Mouse (Mus musculus) MEL-GATA-1-ER (cell line): ENCODE results near the gene Ptcra.

Experiments used
- DNase-seq: peaks from one replicate; pipeline ENCODE4 v3.0.0-alpha.2; 2012; ENCODE audit warnings: low read depth; ENCODE audit errors: extremely low read depth

Gene Ptcra

DNA sequence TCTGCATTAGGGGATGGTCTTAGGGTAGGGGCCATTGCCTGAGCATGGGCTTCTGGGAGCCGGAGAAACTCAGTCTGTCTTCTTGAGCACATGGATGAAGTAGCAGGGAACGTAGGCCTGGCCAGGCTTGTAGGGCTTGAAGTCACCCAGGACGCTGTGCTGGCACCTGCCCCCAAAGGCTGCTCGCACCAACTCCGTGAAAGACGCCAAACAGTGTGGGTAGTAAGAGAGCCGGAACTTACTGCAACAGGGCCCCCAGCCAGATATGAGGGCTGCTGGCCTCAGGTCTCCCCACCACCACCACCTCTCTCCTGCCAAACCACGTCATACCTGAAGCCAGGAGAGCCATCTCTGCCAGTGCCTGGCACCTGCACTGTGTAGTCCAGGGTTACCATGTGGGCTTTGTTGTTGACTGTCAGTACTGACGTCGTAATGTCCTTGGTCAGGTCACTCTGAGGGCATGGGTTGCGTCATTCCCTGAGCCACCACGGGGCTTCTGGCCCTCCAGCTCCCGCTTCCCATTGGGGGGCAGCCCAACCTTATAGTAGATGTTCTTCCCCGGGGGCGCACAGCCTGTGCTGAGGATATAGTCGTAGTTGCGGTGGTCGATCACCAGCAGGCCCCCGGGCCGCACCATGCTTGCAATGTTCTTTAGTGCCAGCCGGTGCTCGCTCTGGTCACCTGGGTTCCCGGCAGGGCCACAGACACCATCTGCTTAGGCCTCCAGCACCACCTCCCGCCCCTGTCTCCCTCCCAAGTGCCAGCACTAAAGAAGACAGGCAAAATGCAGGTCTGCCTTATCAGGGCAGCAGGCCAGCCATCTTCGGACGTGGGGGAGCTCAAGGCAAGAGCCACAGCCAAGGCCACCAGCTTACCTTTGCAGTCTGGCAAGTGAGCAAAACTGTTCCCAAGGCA lies 37.5 kb downstream of the Ptcra start:
- no peak for DNase-seq

DNA sequence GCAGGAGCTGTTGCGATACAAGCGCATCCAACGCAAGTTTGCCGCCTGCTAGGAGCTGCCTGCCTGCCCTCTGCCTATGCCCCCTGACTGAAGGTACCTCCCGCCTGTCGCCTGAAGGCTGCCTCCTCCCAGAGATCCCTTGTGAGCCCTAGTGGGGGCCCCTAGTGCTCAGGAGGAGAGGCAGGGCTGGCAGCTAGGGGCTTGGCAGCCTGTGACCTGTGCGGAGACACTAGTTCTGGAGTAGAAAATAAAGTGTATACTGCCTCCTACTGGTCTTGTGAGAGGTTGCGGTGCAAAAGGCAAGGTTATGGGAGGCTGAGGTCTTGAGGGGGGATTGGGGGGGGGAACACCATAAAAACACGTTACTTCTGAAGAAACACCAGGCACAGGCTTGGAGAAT lies 38.2 kb downstream of the Ptcra start:
- no peak for DNase-seq

DNA sequence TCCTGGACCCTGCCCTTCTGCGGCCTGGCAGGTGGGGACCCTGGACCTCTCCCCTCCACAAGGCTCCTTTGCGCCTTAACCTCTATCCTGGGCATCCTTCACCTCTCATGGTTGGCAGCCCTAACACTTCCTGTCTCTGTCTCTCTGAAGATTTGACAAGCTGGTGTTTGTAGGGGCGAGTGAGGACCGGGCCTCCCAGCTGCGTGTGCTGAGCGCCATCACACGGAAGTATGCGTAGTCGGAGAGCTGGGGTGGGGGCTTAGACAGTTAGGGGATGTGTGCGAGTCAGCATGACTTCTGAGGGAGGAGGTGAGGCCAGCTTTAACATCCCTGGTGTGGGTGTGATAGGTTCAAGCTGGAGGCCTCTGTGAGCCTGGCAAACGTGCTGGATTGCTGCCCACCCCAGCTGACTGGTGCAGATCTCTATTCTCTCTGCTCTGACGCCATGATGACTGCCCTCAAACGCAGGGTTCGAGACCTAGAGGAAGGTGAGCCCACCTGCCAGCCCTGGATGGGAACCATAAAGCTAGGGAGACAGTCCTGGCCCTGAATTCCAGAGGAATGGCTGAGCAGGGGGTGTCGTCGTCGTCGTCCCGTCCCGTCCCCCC lies 38.9 kb downstream of the Ptcra start:
- DNase-seq: no peak

DNA sequence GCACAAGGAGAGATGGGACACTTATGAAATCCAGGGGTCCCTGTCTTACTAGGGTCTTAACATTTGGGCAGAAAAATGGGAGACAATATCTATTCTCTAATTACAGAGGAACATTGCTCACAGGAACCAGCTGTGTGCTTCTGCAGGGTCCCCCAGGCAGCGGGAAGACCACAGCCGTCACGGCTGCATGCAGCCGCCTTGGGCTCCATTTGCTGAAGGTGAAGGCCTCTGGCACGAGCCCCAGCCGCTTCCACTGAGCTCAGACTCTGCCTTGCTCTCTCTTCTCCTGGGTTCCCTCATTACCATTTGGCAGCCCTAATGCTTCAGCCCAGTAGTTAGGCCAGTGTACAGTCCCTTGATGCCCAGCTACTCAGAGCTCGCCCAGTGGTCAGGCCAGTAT lies 42.4 kb downstream of the Ptcra start:
- DNase-seq: no peak

DNA sequence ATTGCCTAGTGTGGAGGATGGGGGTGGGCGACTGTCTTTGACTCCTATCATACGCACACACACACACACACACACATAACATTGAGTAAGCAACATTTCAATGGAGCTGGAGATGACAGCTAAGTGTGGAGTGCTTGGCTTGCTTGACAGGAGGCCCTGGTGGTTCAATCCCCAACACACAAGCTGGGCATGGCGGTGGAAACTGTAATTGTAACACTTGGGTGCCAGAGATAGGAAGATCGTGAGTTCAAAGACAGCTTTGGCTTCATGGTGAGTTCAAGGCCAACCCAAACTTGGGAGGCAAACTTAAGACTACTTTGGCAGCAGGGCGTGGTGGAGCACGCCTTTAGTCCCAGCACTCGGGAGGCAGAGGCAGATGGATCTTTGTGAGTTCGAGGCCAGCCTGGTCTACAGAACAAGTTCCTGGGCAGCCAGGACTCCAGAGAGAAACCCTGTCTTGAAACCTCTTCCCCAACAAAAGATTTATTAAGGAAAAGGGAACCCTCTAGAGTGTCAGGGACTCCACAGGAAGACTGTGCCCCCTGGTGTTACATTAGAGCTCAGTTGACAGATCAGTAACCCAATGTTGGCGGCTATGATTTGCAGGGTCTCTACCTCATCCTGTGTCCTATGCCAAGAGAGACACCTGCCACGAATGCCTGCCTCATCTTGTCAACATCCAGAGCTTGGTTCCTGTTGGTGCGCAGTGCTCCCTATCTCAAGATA lies 48.6 kb downstream of the Ptcra start:
- no peak for DNase-seq

DNA sequence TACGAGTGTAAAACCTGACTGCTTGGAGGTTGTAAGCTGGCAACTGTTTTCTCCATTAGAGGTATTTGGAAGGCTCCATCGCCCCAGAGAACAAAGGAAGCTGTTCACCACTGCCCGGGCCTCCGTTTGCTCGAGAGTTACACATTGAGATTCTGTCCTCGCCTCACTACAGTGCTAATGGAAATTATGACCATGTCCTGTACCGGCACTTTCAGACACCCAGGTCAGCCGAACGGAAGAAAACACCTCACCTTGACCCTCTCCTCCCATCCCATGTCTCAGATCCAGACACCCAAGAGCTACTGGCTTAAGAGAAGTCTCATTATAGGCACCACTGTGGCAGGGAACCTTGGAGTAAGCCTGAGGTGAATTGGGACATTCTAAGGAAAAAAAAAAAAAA lies 49.7 kb downstream of the Ptcra start:
- DNase-seq: no peak

DNA sequence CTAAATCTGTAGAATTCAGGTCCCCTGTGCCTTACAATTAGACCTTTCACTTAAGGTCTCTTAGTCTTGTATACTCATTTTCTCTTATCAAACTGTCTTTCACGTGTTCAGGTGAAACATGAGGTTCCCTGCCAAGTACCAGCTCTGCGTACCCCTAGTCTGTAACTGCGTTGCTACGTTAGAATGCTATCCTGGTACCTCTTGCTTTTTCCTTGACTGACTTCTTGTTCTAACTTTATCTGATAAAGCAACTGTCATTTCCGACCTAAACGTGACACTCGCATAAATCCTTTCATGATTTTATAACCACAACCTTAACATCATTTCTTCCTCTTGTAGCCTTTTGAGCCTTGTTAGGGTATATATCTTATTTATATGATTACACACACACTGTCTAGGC lies 51.1 kb downstream of the Ptcra start:
- peak; percentile 23 for DNase-seq

DNA sequence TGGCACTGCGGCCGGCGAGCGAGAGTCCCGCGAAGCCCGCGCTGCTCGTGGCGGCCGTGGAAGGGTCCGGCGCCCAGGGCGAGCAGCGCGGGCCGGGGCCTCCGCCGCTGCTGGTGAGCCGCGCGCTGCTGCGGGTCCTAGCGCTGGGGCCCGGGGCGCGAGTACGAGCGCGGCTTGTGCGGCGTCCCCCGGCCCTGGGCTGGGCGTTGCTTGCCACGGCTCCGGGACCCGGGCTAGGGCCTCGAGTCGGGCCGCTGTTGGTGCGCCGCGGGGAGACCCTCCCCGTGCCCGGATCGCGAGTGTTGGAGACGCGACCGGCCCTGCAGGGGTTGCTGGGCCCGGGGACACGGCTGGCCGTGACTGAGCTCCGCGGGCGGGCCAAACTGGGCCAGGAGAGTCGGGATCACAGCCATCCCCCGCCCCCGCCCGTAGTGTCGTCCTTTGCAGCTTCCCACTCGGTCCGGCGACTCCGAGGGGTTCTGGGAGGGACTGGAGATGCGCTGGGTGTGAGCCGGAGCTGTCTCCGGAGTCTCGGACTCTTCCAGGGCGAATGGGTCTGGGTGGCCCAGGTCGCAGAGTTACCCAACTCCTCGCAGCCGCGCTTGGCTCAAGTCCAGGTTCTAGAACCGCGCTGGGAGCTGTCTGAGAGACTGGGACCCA lies 51.8 kb downstream of the Ptcra start:
- DNase-seq: no peak

DNA sequence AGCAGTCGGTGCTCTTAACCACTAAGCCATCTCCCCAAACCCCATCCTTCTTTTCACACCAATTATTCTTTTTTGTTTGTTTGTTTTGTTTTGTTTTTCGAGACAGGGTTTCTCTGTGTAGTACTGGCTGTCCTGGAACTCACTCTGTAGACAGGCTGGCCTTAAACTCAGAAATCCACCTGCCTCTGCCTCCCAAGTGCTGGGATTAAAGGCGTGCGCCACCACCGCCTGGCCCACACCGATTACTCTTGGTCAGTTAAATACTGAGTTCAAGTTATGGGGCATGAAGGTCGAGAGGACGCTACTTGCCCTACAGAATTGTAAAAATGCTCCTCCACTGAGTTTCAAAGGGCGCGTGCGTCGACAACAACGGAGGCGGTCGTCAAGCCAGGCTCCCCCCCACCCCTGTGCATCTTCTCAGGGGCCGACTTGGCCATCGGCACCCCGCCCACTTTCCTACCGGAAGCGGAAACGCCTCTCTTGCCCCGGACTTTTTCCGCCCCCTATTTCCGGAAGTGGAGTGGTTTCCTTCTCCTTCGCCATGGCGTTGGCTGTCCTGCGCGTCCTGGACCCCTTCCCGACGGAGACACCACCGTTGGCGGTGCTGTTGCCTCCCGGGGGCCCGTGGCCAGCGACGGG lies 52.4 kb downstream of the Ptcra start, which contains the start of gene Pex6:
TSS of gene Pex6 (plus strand) at position 505 of the 639 bp plus-strand sequence.
- peak; percentile 84 for DNase-seq

DNA sequence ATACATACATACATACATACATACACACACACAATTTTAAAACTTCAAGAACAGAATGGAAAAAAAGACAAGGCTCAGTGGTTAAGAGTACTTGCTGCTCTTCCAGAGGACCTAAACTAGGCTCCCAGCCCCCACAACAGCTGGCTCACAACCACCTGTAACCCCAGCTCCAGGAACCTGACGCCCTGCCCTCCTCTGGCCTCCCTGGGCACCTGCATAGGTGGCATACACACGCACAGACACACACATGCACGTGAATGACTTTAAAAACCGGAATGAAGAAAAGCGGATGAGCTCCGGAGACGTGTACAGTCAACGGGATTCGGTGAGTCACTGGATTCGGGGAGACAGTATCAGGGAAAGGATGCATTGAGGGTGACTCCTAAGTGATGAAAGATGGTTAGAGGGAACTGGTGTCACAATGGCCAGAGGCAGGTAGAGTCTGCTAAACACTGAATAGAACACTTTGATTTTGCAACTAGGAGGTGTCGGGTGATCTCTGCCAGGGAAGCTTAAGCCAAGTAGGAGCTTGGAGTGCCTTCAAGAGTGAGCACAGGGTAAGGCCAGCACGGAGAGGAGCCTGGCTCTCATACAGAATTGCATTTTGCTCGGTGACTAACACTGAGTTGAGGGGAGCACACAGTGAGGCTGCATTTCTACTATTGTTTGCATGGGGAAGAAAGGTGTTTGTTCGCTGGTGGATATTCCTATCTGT lies 57.0 kb downstream of the Ptcra start:
- DNase-seq: no peak
